Mouse (Mus musculus): ENCODE results near the gene Fars2. TPM values are rescaled to one million over a fixed set of nuclear protein-coding genes. Genes with fewer than 3 reads are reported as not detected.

The Fars2 gene
- polyA plus RNA-seq, 1 experiment from 2014 or later: 33.0 TPM

DNA sequence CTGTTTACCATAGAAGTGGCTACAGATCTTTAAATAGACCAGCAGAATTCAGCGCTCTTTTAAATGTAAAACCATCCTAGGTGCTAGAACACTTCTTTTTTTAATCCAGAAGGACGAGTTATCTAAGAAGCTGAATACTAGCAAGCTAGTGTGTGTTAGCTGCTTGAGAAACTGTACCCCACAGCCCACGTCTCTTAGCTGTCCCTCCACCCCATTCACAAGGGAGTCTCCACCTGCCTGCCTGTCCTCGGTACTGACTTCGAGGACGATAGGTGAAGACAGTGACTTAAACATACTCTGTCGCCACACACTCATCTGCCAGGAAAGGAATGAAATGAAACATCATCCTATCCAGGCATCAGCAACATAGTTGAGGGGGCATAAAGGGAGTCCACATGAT, 386.8 kb downstream of the Fars2 start:
- ATAC-seq (ENCODE audit: low FRiP score, low TSS enrichment) (no peak), DNase-seq (no peak)
- H3K4me2 ChIP-seq (ENCODE audit: low read length): no peak overlapping the region
- H3K27me3 ChIP-seq (ENCODE audit: control insufficient read depth, insufficient read depth, low read length): no peaks in the 10 kb centered on the region
- H3K27ac ChIP-seq (replicated peaks; ENCODE audit: low read depth, low read length): no peak overlapping the region
- no peak overlapping the region for H3K9ac ChIP-seq (replicated peaks; ENCODE audit: low read length)
- H3K9me3 ChIP-seq (ENCODE audit: control insufficient read depth, low read length): no peaks in the 10 kb centered on the region
- WGBS: 91% methylated on average over 7 of the region's 7 CpGs
- H3K36me3 ChIP-seq (ENCODE audit: control insufficient read depth, insufficient read depth, low read length): no peaks in the 10 kb centered on the region
- H3K4me3 ChIP-seq (replicated peaks; ENCODE audit: low read depth, low read length): no peak overlapping the region
- H3K4me1 ChIP-seq (ENCODE audit: control insufficient read depth, insufficient read depth, low read length): no peaks in the 10 kb centered on the region

- DNase-seq (no peak), ATAC-seq (ENCODE audit: low FRiP score, low TSS enrichment) (no peak)
- Histone ChIP-seq H3K4me1 (ENCODE audit: control insufficient read depth, insufficient read depth, low read length) (no peaks in the 10 kb centered on the region), H3K36me3 (ENCODE audit: control insufficient read depth, insufficient read depth, low read length) (no peaks in the 10 kb centered on the region), H3K9me3 (ENCODE audit: control insufficient read depth, low read length) (no peaks in the 10 kb centered on the region), H3K27me3 (ENCODE audit: control insufficient read depth, insufficient read depth, low read length) (no peaks in the 10 kb centered on the region), H3K27ac (replicated peaks; ENCODE audit: low read depth, low read length) (no peak overlapping the region), H3K4me3 (replicated peaks; ENCODE audit: low read depth, low read length) (no peak overlapping the region), H3K4me2 (ENCODE audit: low read length) (no peak overlapping the region), H3K9ac (replicated peaks; ENCODE audit: low read length) (no peak overlapping the region)
- 91% methylated on average over 6 of the region's 6 CpGs for WGBS
Measured at GRCm38 (mm10) chr13:36505730-36506129, 388.5 kb downstream of the Fars2 start.

DNA sequence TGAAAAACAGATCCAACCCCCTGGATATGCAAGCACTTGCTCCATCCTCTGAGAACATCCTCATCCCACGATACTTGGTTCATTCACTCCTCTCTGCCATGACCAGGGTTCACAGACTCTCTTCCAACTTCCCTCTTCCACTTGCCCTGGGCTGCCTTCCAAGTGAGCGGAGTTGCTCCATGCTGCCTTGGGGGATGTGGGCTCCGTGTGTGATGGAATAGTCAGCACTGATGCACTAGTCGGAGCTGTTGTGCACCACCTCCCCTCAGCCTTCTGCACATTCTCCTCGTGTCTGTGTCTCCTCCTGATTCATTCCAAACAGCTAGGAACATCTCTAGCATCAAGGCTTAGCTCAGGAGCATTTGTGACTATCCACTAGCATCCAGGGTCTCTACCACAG, 389.1 kb downstream of the Fars2 start:
- WGBS: 87% methylated on average over 5 of the region's 5 CpGs
- Histone ChIP-seq H3K27me3 (ENCODE audit: control insufficient read depth, insufficient read depth, low read length) (no peaks in the 10 kb centered on the region), H3K27ac (replicated peaks; ENCODE audit: low read depth, low read length) (no peak overlapping the region), H3K4me1 (ENCODE audit: control insufficient read depth, insufficient read depth, low read length) (no peaks in the 10 kb centered on the region), H3K36me3 (ENCODE audit: control insufficient read depth, insufficient read depth, low read length) (no peaks in the 10 kb centered on the region), H3K4me2 (ENCODE audit: low read length) (no peak overlapping the region), H3K4me3 (replicated peaks; ENCODE audit: low read depth, low read length) (no peak overlapping the region), H3K9me3 (ENCODE audit: control insufficient read depth, low read length) (no peaks in the 10 kb centered on the region), H3K9ac (replicated peaks; ENCODE audit: low read length) (no peak overlapping the region)
- ATAC-seq (ENCODE audit: low FRiP score, low TSS enrichment): no peak
- DNase-seq: no peak

DNA sequence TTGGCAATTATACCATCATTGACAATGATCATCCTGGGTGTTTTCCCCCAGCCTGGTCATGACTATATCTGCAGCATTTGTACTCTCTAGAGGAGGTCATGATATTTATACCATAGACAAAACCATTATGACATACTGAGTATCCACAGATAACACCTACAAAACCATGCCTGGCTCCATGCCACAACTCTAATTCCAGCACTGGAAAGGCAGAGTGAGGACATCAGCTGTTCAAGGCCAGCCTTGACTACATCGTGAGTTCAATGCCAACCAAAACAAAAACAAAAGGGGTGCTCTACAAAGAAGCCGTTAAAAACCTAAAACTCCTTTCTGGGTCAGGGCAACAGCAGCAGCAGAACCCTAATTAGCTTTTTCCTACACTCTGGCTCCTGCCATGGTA, 392.9 kb downstream of the Fars2 start:
- H3K4me1 ChIP-seq (ENCODE audit: control insufficient read depth, insufficient read depth, low read length): no peaks in the 10 kb centered on the region
- 90% methylated on average over 2 of the region's 2 CpGs for WGBS
- no peak for ATAC-seq (ENCODE audit: low FRiP score, low TSS enrichment)

DNA sequence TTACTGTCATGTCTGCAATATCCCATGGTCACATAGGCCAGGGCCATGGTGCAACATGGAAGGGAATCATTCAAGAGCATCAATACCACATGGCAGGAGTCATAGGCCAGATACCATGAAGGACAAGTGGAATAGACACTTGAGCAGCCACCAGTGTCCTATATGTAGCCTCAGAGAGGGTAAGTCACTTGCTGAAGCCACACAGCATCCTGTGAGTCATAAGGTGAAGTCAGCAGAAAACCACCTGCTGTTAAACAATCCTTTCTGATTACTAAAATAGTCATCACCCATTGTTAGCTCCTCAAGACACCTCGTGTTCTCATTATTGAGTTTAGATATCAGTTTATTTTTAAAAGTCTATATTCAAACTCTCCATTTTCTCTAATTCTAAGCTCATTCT, 395.9 kb downstream of the Fars2 start:
- no peak overlapping the region for H3K4me2 ChIP-seq (ENCODE audit: low read length)
- no peak for DNase-seq
- no peaks in the 10 kb centered on the region for H3K36me3 ChIP-seq (ENCODE audit: control insufficient read depth, insufficient read depth, low read length)
- no peak overlapping the region for H3K4me3 ChIP-seq (replicated peaks; ENCODE audit: low read depth, low read length)
- no peaks in the 10 kb centered on the region for H3K27me3 ChIP-seq (ENCODE audit: control insufficient read depth, insufficient read depth, low read length)
- peaks cover 9% of the 10 kb centered on the region; the same call in 1 of the 2 replicates for H3K4me1 ChIP-seq (ENCODE audit: control insufficient read depth, insufficient read depth, low read length)
- H3K9ac ChIP-seq (replicated peaks; ENCODE audit: low read length): no peak overlapping the region
- H3K9me3 ChIP-seq (ENCODE audit: control insufficient read depth, low read length): no peaks in the 10 kb centered on the region
- H3K27ac ChIP-seq (replicated peaks; ENCODE audit: low read depth, low read length): no peak overlapping the region
- WGBS: 77% methylated on average over 1 of the region's 1 CpGs
- no peak for ATAC-seq (ENCODE audit: low FRiP score, low TSS enrichment)

More for the DNA sequence above, 392.9 kb downstream of the Fars2 start:
- H3K27ac ChIP-seq (replicated peaks; ENCODE audit: low read depth, low read length): no peak overlapping the region
- no peak overlapping the region for H3K4me3 ChIP-seq (replicated peaks; ENCODE audit: low read depth, low read length)
- DNase-seq: no peak
- H3K9me3 ChIP-seq (ENCODE audit: control insufficient read depth, low read length): no peaks in the 10 kb centered on the region
- no peak overlapping the region for H3K4me2 ChIP-seq (ENCODE audit: low read length)
- no peaks in the 10 kb centered on the region for H3K27me3 ChIP-seq (ENCODE audit: control insufficient read depth, insufficient read depth, low read length)
- no peak overlapping the region for H3K9ac ChIP-seq (replicated peaks; ENCODE audit: low read length)
- no peaks in the 10 kb centered on the region for H3K36me3 ChIP-seq (ENCODE audit: control insufficient read depth, insufficient read depth, low read length)

DNA sequence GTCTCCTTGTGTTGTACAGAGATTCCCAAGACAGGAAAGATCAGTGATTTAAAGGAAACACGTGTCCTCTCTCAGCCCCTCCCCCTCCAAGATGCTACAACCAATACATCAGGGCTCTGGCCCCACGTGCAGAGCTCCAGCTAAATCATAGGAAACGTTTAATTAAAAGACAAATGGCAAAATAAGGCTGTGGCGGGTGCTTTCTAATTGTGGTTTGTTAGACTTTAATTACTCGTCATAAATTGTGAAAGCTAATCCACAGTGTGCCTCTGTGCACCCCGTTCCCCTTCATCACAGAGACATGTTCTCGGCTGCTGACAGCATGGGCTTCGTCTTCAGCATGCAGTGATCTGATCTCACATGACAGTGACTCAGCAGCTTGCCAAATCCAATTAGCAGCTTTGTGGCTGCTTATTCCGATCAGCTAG, 400.9 kb downstream of the Fars2 start:
- peak overlapping the region; percentile 33 for H3K4me2 ChIP-seq (ENCODE audit: low read length)
- H3K9me3 ChIP-seq (ENCODE audit: control insufficient read depth, low read length): no peaks in the 10 kb centered on the region
- H3K4me1 ChIP-seq (ENCODE audit: control insufficient read depth, insufficient read depth, low read length): peaks cover 10% of the 10 kb centered on the region; the same call in 1 of the 2 replicates
- ATAC-seq (ENCODE audit: low FRiP score, low TSS enrichment) (peak; percentile 75), DNase-seq (peak; percentile 77)
- H3K27ac ChIP-seq (replicated peaks; ENCODE audit: low read depth, low read length): 0 out of 2 replicates have a peak overlapping the region, but pooled peaks have one; percentile 6
- WGBS: 13% methylated on average over 9 of the region's 9 CpGs
- no peaks in the 10 kb centered on the region for H3K36me3 ChIP-seq (ENCODE audit: control insufficient read depth, insufficient read depth, low read length)
- no peak overlapping the region for H3K4me3 ChIP-seq (replicated peaks; ENCODE audit: low read depth, low read length)
- no peaks in the 10 kb centered on the region for H3K27me3 ChIP-seq (ENCODE audit: control insufficient read depth, insufficient read depth, low read length)
- no peak overlapping the region; the same call in 1 of the 2 replicates for H3K9ac ChIP-seq (replicated peaks; ENCODE audit: low read length)

DNA sequence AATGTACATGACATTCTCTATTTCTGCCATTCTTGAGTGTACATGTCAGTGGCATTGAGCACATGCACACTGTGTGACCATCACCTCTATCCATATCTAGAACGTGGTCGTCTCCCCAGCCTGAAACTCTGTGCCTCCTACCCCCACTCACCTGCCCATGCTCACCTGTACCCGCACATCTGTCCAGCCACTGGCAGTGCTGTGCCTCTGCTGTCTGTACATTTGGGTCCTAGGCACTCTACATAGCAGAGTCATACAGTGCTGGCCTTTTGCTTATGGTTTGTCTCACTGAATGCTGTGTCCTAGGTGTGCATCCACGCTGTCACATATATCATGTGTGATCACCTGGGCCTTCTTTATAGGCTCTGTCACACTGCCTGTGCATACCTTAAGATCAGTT, 410.5 kb downstream of the Fars2 start:
- no peak overlapping the region for H3K4me3 ChIP-seq (replicated peaks; ENCODE audit: low read depth, low read length)
- no peak for ATAC-seq (ENCODE audit: low FRiP score, low TSS enrichment)
- 95% methylated on average over 4 of the region's 4 CpGs for WGBS
- H3K9ac ChIP-seq (replicated peaks; ENCODE audit: low read length): no peak overlapping the region
- H3K27ac ChIP-seq (replicated peaks; ENCODE audit: low read depth, low read length): no peak overlapping the region
- H3K27me3 ChIP-seq (ENCODE audit: control insufficient read depth, insufficient read depth, low read length): no peaks in the 10 kb centered on the region
- no peaks in the 10 kb centered on the region for H3K36me3 ChIP-seq (ENCODE audit: control insufficient read depth, insufficient read depth, low read length)
- H3K4me2 ChIP-seq (ENCODE audit: low read length): no peak overlapping the region
- H3K9me3 ChIP-seq (ENCODE audit: control insufficient read depth, low read length): no peaks in the 10 kb centered on the region
- DNase-seq: no peak
- H3K4me1 ChIP-seq (ENCODE audit: control insufficient read depth, insufficient read depth, low read length): peaks cover 6% of the 10 kb centered on the region; the same call in 1 of the 2 replicates

DNA sequence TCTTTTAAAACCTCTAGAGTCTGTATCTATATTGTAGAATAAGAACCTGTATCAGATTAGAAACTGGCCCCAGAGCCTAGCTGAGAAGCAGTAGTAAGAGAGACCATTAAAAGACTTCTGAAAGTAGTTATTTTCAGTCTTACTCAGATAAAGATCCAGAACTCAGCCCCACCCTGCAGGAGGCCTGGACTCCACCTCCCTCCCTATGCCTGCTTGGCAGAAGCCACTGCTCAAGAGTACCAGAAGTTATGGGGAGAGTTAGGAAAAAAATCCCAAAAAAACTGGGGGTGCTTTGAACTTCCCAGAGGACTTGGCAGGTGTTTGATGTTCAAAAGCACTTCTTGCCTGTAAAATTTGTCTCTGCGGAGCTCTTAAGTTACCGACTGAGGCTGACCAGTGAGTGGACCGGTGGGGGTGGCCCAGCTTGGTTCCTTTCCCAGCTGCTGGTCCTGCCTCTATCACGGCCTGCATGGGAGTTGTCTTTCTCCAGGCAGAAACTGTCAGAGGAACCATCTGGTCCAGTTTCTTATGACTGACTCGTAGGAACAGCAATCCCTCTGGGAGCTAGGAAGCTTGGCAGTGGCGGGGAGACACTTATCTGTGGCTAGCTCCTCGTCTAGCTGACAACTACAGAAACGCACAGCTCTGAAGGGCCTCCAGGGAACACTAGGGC, 411.1 kb downstream of the Fars2 start:
- H3K4me3 ChIP-seq (replicated peaks; ENCODE audit: low read depth, low read length): no peak overlapping the region
- 64% methylated on average over 8 of the region's 8 CpGs for WGBS
- no peak overlapping the region for H3K27ac ChIP-seq (replicated peaks; ENCODE audit: low read depth, low read length)
- DNase-seq: no peak
- H3K4me2 ChIP-seq (ENCODE audit: low read length): no peak overlapping the region
- peaks cover 6% of the 10 kb centered on the region; the same call in 1 of the 2 replicates for H3K4me1 ChIP-seq (ENCODE audit: control insufficient read depth, insufficient read depth, low read length)
- no peaks in the 10 kb centered on the region for H3K36me3 ChIP-seq (ENCODE audit: control insufficient read depth, insufficient read depth, low read length)
- no peaks in the 10 kb centered on the region for H3K9me3 ChIP-seq (ENCODE audit: control insufficient read depth, low read length)
- ATAC-seq (ENCODE audit: low FRiP score, low TSS enrichment): no peak
- H3K27me3 ChIP-seq (ENCODE audit: control insufficient read depth, insufficient read depth, low read length): no peaks in the 10 kb centered on the region
- H3K9ac ChIP-seq (replicated peaks; ENCODE audit: low read length): no peak overlapping the region

DNA sequence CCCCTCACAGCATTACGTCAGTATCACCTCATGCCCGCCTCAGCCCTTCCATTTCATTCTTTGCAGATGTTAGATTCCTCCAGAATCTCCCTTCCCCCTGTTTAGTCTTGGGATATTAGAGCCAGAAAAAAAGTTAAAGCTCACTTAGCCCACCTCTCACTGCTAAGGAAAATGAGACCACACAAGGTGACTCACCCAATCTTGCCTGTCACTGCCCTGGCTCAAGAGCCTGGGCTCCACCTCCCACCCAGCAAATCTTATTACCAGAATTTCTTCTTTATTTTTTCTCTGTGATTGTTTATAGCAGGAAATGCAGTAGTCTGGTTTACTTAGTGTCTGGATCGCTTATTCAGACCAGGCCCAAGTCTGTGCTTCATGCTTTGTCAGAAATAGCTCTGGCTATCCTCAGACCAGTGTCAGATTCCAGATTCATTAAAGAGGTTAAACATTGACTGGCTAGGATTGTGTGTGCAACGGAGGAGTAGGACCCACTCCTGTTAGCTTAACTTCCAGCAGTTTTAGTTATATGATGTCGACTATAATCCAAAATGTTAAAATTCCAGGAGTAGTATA, 412.3 kb downstream of the Fars2 start:
- Histone ChIP-seq H3K4me1 (ENCODE audit: control insufficient read depth, insufficient read depth, low read length) (peaks cover 6% of the 10 kb centered on the region; the same call in 1 of the 2 replicates), H3K4me2 (ENCODE audit: low read length) (no peak overlapping the region), H3K36me3 (ENCODE audit: control insufficient read depth, insufficient read depth, low read length) (no peaks in the 10 kb centered on the region), H3K4me3 (replicated peaks; ENCODE audit: low read depth, low read length) (no peak overlapping the region), H3K9me3 (ENCODE audit: control insufficient read depth, low read length) (no peaks in the 10 kb centered on the region), H3K9ac (replicated peaks; ENCODE audit: low read length) (no peak overlapping the region), H3K27ac (replicated peaks; ENCODE audit: low read depth, low read length) (no peak overlapping the region), H3K27me3 (ENCODE audit: control insufficient read depth, insufficient read depth, low read length) (no peaks in the 10 kb centered on the region)
- WGBS: 93% methylated on average over 5 of the region's 5 CpGs
- no peak for ATAC-seq (ENCODE audit: low FRiP score, low TSS enrichment)
- DNase-seq: no peak
